Mouse (Mus musculus) Muller cell, postnatal 12 days (primary cell): ENCODE results near the gene Smagp.
A peak's percentile ranks its signal among the peaks of the same experiment; 100 is the strongest.
"Not testable (repeated sequence)": the region's sequence is repeated elsewhere in the genome, so short reads cannot be mapped to it uniquely, and the experiment has no call there.

Source experiments
- DNase-seq: peaks from one replicate; pipeline ENCODE4 v3.0.0-alpha.2; 2015; ENCODE audit errors: inconsistent ontology term

The Smagp gene

DNA sequence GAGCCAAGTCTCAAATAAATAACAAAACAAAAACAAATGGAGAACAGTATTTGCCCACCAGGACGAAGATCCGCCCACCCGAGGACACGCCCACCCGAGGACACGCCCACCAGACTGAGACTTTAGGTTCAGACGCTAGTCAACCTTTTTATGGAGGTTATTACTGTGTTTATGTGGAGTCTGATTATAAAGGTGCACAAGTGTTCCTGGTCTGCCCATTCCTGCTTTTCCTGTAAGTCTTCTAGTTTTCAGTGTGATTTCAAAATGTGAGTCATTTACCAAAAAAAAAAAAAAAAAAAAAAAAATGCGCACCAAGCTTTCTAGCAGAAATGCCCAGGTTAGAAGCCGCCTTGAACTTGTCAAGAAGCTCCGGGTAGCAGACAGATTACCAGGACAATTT lies 9.5 kb downstream of the Smagp start:
- no peak for DNase-seq

- DNase-seq, result no peak
Measured at GRCm38 (mm10) chr15:100624435-100624834, 12.3 kb downstream of the Smagp start.

DNA sequence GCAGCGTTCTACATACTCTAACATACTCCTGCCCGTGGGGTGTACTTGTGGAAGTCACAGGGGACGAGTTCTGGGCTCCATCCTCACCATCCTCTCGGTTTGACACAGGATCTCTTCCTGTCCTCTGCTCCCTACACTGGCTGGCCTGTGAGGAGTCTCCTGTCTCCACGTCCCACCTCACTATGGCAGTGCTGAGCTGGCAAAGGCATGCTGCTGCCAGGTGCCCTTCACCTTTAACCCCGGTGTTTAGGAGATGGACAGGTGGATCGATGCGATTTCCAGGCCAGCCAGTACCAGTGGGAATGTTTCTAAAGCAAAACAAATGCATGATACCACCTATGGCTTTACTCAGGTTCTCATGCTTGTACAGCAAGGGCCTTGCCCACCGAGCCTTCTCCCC lies 13.0 kb downstream of the Smagp start:
- DNase-seq, result no peak

GRCm38 (mm10) chr15:100622164-100622563 lies 14.6 kb downstream of the Smagp start:
- no peak for DNase-seq

DNA sequence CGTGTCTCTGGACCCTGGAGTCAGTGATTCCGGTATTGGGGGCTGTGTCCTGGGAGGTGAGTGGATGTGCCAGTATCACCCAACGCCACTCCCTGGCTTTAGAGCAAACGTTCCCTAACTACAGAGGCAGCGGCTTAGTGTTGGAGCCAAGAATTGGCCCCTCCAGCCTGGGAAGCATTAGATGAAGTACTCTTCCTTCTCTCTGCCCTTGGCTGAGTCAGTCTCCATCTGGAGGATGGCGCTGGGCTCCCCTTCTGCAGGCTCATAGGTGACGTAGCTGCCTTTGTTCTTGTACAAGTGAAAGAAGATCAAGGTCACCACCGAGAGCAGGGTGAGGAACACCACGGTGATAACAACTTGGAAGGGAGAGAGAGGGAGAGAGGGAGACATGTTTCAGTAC lies 15.1 kb downstream of the Smagp start:
- not testable (repeated sequence) for DNase-seq

GRCm38 (mm10) chr15:100619200-100619599 lies 17.5 kb downstream of the Smagp start:
- no peak for DNase-seq

- no peak for DNase-seq
Measured at GRCm38 (mm10) chr15:100616221-100616620, 20.5 kb downstream of the Smagp start.

GRCm38 (mm10) chr15:100615825-100616220 lies 20.9 kb downstream of the Smagp start:
- peak; percentile 95 for DNase-seq

DNA sequence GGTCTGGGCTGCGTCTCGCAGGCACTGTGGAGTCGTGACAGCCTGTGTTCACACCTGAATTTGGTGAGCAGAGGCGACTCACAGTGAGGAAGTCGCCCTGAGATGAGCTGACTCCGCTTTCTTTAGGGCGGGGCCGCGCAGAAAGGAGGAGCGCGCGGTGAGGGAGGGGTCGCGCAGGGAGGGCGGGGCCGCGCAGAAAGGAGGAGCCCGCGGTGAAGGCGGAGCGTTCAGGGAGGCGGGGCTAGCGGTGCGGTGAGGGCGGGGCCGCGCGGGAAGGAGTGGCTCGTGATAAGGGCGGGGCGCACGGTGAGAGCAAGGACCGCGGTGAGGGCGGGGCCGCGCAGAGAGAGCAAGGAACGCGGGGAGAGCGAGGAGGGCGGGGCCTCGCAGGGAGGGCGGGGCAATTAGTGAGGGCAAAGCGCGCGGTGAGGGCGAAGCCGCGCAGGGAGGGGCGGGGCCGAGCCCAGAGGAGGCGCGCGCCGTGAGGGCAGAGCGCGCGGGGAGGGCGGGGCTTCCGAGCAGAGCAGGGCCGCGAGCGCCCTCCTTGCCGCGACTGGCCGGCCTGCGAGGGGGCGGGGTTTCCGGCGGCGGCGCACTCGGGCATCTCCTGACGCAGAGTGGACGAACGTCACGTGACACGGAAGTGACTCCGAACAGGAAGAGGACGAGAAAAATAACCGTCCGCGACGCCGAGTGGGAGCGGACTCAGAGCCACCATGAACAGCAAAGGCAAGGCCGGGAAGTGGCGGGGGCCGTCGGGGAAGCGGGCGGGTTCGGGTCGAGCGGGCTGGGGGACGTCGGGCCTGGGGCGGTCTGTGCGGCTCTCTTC lies 21.5 kb downstream of the Smagp start, which contains the start of gene Dazap2:
Dazap2 (plus strand) TSS at position 354 of the 829 bp plus-strand sequence.
- peak; percentile 100 for DNase-seq

DNA sequence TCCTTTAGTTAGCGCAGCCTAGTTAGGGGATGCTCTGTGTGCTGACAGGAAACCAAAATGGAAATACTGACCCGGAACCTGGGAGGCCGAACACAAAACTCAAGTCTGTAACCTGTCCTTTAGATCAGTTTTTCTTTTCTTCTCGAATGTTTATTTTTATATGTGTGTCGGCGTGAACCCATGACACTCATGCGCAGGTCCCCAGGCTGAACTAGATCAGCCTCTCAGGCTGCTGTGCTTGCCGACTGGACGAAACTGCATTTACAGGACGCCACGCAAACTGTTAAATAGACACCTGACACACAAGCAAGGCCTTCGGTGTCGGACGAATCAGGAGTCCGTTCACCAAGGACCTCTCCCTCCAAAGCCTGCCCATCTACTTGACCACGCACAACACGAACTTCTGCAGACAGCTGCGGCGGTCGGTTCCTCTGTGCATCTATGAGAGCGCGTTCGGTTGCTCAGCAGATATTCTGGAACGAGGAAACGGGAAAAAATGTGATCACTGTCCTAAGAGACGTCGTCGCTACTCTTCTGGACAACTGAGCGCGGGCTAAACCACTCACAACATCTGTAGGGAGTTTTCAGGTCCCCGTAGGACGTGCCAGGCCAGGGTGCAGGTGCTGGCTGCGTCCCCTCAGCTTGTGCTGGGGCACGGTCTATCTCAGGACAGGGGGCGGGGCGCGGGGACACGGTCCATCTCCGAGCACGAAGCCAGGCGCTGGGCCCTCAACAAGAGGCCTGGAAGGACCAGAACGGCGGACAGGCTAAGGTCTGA lies 22.3 kb downstream of the Smagp start:
- no peak for DNase-seq

GRCm38 (mm10) chr15:100613584-100613983 lies 23.2 kb downstream of the Smagp start:
- peak; percentile 80 for DNase-seq

GRCm38 (mm10) chr15:100612432-100612831 lies 24.3 kb downstream of the Smagp start:
- DNase-seq, result no peak

DNA sequence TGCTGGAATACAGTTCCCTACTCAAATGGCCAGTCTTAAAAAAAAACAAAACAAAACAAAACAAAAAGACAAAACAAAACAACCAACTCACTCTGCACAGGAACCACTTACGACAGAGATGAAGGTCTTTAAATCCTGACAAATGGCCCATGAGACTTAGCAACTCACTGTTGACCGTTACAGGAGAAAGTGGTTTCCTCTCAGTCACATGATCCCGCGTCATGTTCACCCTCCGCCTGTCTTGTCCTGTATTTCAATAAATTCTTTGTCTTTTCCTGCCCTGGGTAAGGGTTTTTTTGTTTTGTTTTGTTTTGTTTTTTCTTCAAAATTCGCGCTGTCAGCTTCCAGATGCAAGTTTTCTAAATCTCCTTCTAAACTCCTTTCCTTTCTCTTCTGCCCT lies 24.8 kb downstream of the Smagp start:
- DNase-seq, result no peak

DNA sequence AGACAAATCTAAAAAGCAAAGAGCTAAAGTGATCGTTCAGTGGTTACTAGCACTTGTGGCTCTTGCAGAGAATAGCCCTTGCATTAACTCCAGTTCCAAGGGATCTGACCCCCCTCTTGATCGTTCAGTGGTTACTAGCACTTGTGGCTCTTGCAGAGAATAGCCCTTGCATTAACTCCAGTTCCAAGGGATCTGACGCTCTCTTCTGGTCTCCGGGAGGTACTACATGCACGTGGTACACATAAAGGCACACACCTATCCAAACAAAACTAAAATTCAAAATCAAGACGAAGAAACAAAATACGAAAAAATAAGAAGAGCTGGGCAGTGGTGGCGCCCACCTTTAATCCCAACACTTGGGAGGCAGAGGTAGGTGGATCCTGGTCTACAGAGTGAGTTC lies 30.1 kb downstream of the Smagp start:
- DNase-seq, result not testable (repeated sequence)

- DNase-seq, result no peak
Measured at GRCm38 (mm10) chr15:100601669-100602068, 35.1 kb downstream of the Smagp start.

DNA sequence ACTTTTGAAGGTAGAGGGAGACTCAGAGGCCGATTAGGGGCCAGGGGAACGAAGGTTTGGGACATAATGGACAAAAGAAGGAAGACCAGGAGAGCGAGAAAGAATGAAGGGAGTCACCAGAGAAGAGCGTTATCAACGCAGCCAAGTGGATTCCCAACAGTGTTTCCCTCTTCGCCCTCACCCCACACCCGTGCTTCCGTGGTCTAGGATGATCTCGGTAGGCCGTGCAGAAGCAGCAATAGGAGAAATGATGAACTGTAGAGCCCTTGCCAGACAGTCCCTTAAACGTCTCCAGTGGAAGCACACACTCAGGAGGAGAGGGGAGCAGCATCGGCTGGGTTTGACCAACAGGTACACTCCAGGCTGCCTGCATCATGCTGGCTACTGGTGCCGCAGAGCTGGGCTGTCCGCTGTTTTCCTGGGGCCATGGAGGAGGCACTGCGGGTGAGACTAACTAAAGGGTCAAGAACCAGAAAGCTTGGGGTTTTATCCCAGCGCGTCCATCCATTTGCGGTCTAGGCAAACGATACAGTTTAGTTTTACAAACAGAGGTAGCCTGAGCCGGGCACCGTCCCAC lies 36.0 kb downstream of the Smagp start:
- DNase-seq, result no peak

- peak; percentile 87 for DNase-seq
Measured at GRCm38 (mm10) chr15:100600047-100600695, 36.6 kb downstream of the Smagp start.

DNA sequence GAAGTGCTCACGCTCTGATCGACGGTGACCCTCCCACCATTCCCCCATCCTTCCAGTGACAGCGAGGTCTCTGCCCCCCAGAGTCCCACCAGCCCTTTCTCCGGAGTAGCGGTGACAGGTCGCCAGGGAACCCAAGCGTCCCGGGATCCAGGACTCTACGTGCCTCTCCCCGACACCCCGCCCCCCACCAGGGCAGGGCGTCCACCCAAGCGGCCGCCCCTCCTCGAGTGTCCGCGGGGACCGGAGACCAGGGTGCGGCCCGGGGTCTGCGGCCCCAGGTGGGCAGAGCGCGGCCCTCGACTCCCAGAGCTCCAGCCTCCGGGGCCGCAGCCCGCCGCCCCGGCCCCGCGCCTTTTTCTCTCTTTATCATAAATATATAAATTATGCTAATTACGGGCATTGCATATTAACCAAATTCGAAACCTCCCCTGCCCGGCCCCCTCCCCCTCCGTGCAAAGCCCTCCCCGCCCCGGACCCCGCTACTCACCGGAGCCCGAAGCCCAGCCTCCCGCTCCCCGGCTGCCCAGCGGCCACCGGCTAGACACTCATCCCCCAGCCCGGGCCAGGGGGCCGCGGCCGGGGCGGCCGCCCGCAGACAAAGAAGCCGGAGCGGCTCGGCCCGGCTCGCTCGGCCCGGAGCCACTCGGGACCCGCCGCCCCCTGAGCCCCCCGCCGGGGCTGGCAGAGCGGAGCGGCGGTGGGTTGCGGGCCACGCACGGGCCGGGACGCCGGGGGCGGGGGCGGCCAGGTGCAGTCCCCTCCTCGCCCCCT lies 37.3 kb downstream of the Smagp start, which contains the start of gene Pou6f1:
Pou6f1 (minus strand) TSS at position 709 of the 771 bp plus-strand sequence.
- peak; percentile 51 for DNase-seq

DNA sequence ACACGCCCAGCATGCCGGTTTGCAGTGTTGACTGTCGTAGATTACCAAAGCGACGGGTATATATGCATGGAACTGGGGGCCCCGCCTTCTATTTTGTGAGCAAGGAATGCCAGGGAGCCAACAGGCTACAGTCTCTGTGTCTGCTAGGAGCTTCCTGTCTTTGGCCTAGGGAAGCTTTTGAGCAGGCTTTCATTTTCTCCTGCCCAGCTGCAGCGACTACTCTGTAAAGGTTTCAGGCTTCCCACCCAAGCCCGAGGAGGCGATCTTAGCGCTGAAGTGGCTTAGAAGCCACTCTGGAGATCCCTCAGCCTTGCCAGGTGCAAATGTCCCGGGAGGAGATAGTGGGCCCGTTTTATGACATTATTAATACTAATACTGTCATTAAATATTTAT lies 37.9 kb downstream of the Smagp start:
- DNase-seq, result peak; percentile 52

DNA sequence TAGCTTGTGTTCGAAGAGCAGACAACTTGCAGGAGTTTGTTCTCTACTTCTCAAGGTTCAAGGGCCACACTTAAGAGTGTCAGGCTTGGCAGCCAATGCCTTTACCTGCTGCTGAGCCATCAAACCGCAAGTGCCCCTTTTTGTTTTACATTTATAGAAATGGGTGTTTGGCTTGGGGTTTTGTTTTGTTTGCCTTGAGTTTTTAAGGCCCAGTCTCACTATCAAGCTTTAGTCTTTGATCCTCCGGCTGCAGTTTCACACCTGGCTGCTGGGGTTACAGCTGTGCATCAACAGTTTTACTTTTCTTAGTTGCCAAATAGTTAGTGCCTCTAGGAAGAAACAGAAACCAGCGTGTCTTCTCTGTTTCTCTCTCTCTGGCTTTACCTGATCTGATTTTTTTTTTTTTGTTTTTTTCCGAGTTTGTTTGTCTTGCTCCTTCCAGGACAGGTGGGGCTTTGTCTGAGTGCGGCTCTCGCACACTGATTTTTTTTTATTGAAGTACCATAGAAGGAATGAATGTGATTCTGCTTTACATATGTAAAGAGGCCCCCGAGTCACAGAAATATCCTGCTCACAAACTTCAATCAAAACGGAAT lies 38.4 kb downstream of the Smagp start:
- DNase-seq, result no peak

DNA sequence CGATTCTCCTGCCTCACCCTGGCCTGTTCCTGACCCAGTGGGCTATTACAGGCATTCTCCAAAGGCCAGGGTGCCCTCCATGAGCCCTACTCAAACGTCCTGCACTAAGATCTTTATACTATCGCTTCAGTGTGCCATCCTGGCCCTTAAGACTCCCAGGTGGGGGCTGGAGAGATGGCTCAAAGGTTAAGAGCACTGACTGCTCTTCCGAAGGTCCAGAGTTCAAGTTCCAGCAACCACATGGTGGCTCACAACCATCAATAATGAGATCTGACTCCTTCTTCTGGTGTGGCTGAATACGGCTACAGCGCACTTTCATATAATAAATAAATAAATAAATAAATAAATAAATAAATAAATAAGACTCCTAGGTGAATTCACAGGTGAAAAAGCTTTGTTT lies 43.9 kb downstream of the Smagp start:
- no peak for DNase-seq
